8 mouse cellular contexts compared by ENCODE assay signal in the genomic region with DNA sequence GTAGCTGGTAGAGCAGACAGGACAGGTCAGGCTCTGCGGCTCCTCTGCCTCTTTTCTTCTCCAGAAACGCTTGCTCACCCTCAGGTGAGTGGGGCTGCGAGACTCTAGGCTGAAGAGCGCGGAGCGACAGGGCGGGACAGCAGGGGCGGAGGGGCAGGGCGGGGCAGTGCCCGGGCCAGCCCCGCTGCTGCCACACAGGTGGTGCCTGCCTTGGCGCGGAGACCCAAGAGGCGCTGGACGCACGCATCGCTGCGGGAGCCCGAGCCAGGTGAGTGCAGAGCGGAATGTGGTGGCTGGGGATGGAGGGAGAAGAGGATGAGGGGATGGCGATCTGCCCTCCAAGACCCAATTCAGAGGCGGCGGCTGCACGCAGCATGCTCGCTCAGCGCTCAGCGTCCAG. TPM values are rescaled to one million over a fixed set of nuclear protein-coding genes. Genes with fewer than 3 reads are reported as not detected.
DNase-seq lines count a peak whose midpoint lies in the region; ATAC-seq and TF ChIP-seq lines count a peak whose summit lies in the region.

No protein-coding gene starts in this region.

- H3K36me3 ChIP-seq in kidney, adult 2 months (ENCODE audit: control insufficient read depth, insufficient read depth, low read length) = no peaks in the 10 kb centered on the region
- H3K36me3 ChIP-seq in forebrain, embryonic 10.5 days (replicated peaks) = no peaks in the 10 kb centered on the region
- H3K36me3 ChIP-seq in intestine, embryonic 16.5 days (ENCODE audit: control insufficient read depth, insufficient read depth, low read length) = no peaks in the 10 kb centered on the region
- H3K36me3 ChIP-seq in neural tube, embryonic 14.5 days (ENCODE audit: control insufficient read depth, insufficient read depth, low read length) = no peaks in the 10 kb centered on the region

- no peak for TF ChIP-seq CTCF in kidney, adult 2 months (conservative IDR thresholded peaks at IDR 0.05; ENCODE audit: insufficient read depth, insufficient read length, low read depth, low read length)

- DNase-seq in kidney, postnatal 14 days = peak; percentile 17
- DNase-seq in kidney, adult 2 months = no peak
- DNase-seq in forebrain, embryonic 10.5 days (ENCODE audit: extremely low spot score, low spot score) = no peak
- no peak for DNase-seq in yolk sac, embryonic 10.5 days (ENCODE audit: low spot score)
- DNase-seq in adrenal gland, postnatal 14 days = no peak

- H3K4me1 ChIP-seq in kidney, adult 2 months (ENCODE audit: control insufficient read depth, insufficient read depth, low read length) = no peaks in the 10 kb centered on the region
- peaks cover 6% of the 10 kb centered on the region for H3K4me1 ChIP-seq in forebrain, embryonic 10.5 days
- peaks cover 4% of the 10 kb centered on the region; the same call in 1 of the 2 replicates for H3K4me1 ChIP-seq in intestine, embryonic 16.5 days (ENCODE audit: control insufficient read depth, insufficient read depth, low read length)
- no peaks in the 10 kb centered on the region for H3K4me1 ChIP-seq in neural tube, embryonic 14.5 days (ENCODE audit: control insufficient read depth, insufficient read depth, low read length)

- peak overlapping the region; percentile 58 for H3K4me2 ChIP-seq in intestine, embryonic 16.5 days (ENCODE audit: low read depth, low read length)
- H3K4me2 ChIP-seq in neural tube, embryonic 14.5 days (ENCODE audit: low read depth, low read length) = peak overlapping the region; percentile 49

- 0 out of 2 replicates have a peak overlapping the region, but pooled peaks have one; percentile 31 for H3K9ac ChIP-seq in intestine, embryonic 16.5 days (ENCODE audit: low read depth, low read length)
- H3K9ac ChIP-seq in neural tube, embryonic 14.5 days (replicated peaks; ENCODE audit: low read depth, low read length) = peak overlapping the region; percentile 41

- H3K9me3 ChIP-seq in forebrain, embryonic 10.5 days = no peaks in the 10 kb centered on the region
- H3K9me3 ChIP-seq in intestine, embryonic 16.5 days (ENCODE audit: control insufficient read depth, low read length) = no peaks in the 10 kb centered on the region
- no peaks in the 10 kb centered on the region for H3K9me3 ChIP-seq in neural tube, embryonic 14.5 days (ENCODE audit: control insufficient read depth, low read length)

- 0 out of 2 replicates have a peak, but pooled peaks cover 1% of the 10 kb centered on the region for H3K27me3 ChIP-seq in kidney, adult 2 months (replicated peaks; ENCODE audit: control insufficient read depth, insufficient read depth, low read length)
- H3K27me3 ChIP-seq in forebrain, embryonic 10.5 days (ENCODE audit: poor library complexity, severe bottlenecking) = peaks cover 38% of the 10 kb centered on the region
- H3K27me3 ChIP-seq in intestine, embryonic 16.5 days (replicated peaks; ENCODE audit: control insufficient read depth, insufficient read depth, low read length) = 0 out of 2 replicates have a peak, but pooled peaks cover 4% of the 10 kb centered on the region
- no peaks in the 10 kb centered on the region for H3K27me3 ChIP-seq in neural tube, embryonic 14.5 days (ENCODE audit: control insufficient read depth, insufficient read depth, low read length)

- no peak for TF ChIP-seq POLR2A in kidney, adult 2 months (IDR thresholded peaks at IDR 0.05; ENCODE audit: low read depth, low read length)

- 8% methylated on average over 27 of the region's 27 CpGs for WGBS in kidney, adult 2 months
- WGBS in forebrain, embryonic 10.5 days = 2% methylated on average over 27 of the region's 27 CpGs
- WGBS in intestine, embryonic 16.5 days = 4% methylated on average over 27 of the region's 27 CpGs
- WGBS in neural tube, embryonic 14.5 days = 5% methylated on average over 27 of the region's 27 CpGs

- ATAC-seq in intestine, embryonic 16.5 days = peak; percentile 58; the same call in 1 of the 2 replicates
- no peak for ATAC-seq in neural tube, embryonic 14.5 days (ENCODE audit: low read depth)
- ATAC-seq in inflammation-experienced regulatory T-cells, adult 6 months = no peak

- no peak overlapping the region for H3K4me3 ChIP-seq in kidney, adult 2 months (ENCODE audit: insufficient read depth, low read depth, low read length)
- peak overlapping the region; percentile 46 for H3K4me3 ChIP-seq in forebrain, embryonic 10.5 days
- peak overlapping the region; percentile 37 for H3K4me3 ChIP-seq in intestine, embryonic 16.5 days (ENCODE audit: low read length)
- peak overlapping the region; percentile 17; the same call in 1 of the 2 replicates for H3K4me3 ChIP-seq in neural tube, embryonic 14.5 days (ENCODE audit: low read depth, low read length)

- H3K27ac ChIP-seq in kidney, adult 2 months (ENCODE audit: insufficient read depth, low read depth, low read length) = no peak overlapping the region
- H3K27ac ChIP-seq in forebrain, embryonic 10.5 days = 0 out of 2 replicates have a peak overlapping the region, but pooled peaks have one; percentile 20
- no peak overlapping the region for H3K27ac ChIP-seq in intestine, embryonic 16.5 days (ENCODE audit: low read length)
- H3K27ac ChIP-seq in neural tube, embryonic 14.5 days (ENCODE audit: low read depth, low read length) = no peak overlapping the region

RNA-seq across cellular contexts. Expression of gene Gm5737, which starts 2.5 kb away (rescaled TPM):
- polyA plus RNA-seq in kidney, adult 2 months (2012; rRNA removed) = not detected in 2 replicates
- polyA plus RNA-seq in forebrain, embryonic 10.5 days (2016; fragmentation: Nextera tagmentation; extraction: Ambion mirVana) = not detected in 2 replicates
- not detected in 2 replicates for polyA plus RNA-seq in intestine, embryonic 16.5 days (2015; fragmentation: Nextera tagmentation; extraction: Ambion mirVana)
- not detected in 2 replicates for polyA plus RNA-seq in neural tube, embryonic 14.5 days (2014; fragmentation: Nextera tagmentation; extraction: Ambion mirVana)
- polyA plus RNA-seq in inflammation-experienced regulatory T-cells, adult 6 months (2017; shearing (Covaris generic)) = not detected
- 0.60 and 0.70 TPM in 2 replicates for total RNA-seq in adrenal gland, postnatal 14 days (2021)

RNA-seq across cellular contexts. Expression of gene Eef2k, which starts 32.9 kb away (rescaled TPM):
- 5.5 and 6.4 TPM in 2 replicates for polyA plus RNA-seq in kidney, adult 2 months (2012; rRNA removed)
- polyA plus RNA-seq in forebrain, embryonic 10.5 days (2016; fragmentation: Nextera tagmentation; extraction: Ambion mirVana) = 27.5 and 30.1 TPM in 2 replicates
- 54.1 and 59.6 TPM in 2 replicates for polyA plus RNA-seq in intestine, embryonic 16.5 days (2015; fragmentation: Nextera tagmentation; extraction: Ambion mirVana)
- polyA plus RNA-seq in neural tube, embryonic 14.5 days (2014; fragmentation: Nextera tagmentation; extraction: Ambion mirVana) = 11.6 and 16.9 TPM in 2 replicates
- 1 to 10 TPM in 2 of 3 experiments, under 1 TPM in 1; 0.73 to 2.7 (median 2.2) TPM for polyA plus RNA-seq in inflammation-experienced regulatory T-cells, adult 6 months (2017; shearing (Covaris generic))
- total RNA-seq in adrenal gland, postnatal 14 days (2021) = 22.4 and 25.4 TPM in 2 replicates
